Mouse (Mus musculus): ENCODE results near the gene Rnf19b. TPM values are rescaled to one million over a fixed set of nuclear protein-coding genes. Genes with fewer than 3 reads are reported as not detected.
A peak's percentile ranks its signal among the peaks of the same experiment; 100 is the strongest.

Gene Rnf19b
- polyA plus RNA-seq, 3 experiments from 2014 or later = 17.5 to 20.2 (median 18.3) TPM

- peak; percentile 52 for ATAC-seq
These were observed 62.7 kb downstream of the Rnf19b start for GRCm38 (mm10) chr4:129120520-129121445.

GRCm38 (mm10) chr4:129121569-129122086 is 63.6 kb downstream of the Rnf19b start, which contains the start of gene Hpca:
TSS of gene Hpca (minus strand) at chr4:129122036.
- ATAC-seq = no peak

GRCm38 (mm10) chr4:129122107-129122506 is 64.0 kb downstream of the Rnf19b start:
- no peak for ATAC-seq

- no peak for ATAC-seq
These were observed 64.6 kb downstream of the Rnf19b start for GRCm38 (mm10) chr4:129122719-129123118.

- no peak for ATAC-seq
These were observed 66.6 kb downstream of the Rnf19b start for GRCm38 (mm10) chr4:129124652-129125146.

- no peak for ATAC-seq
These were observed 67.8 kb downstream of the Rnf19b start for GRCm38 (mm10) chr4:129125736-129126451.

GRCm38 (mm10) chr4:129128582-129129338 is 70.7 kb downstream of the Rnf19b start:
- no peak for ATAC-seq

- no peak for ATAC-seq
These were observed 71.3 kb downstream of the Rnf19b start for GRCm38 (mm10) chr4:129129387-129129786.

GRCm38 (mm10) chr4:129130149-129130548 is 72.1 kb downstream of the Rnf19b start:
- peak; percentile 58 for ATAC-seq

GRCm38 (mm10) chr4:129130755-129131303 is 72.8 kb downstream of the Rnf19b start:
- ATAC-seq = peak; percentile 90

- no peak for ATAC-seq
These were observed 76.9 kb downstream of the Rnf19b start for GRCm38 (mm10) chr4:129134799-129135585.

Other genes starting within 250 kb of the Rnf19b start
- 1 to 10 TPM in 2 of 3 experiments, under 1 TPM in 1; 0.98 to 1.8 (median 1.5) TPM for gene Trim62, start 174.7 kb upstream of the Rnf19b start, polyA plus RNA-seq (2017; shearing (Covaris generic))
- gene Azin2, start 95.8 kb upstream of the Rnf19b start, polyA plus RNA-seq (2017; shearing (Covaris generic)) = under 1 TPM in 1 of 3 experiments, not detected in 2; 0.19 TPM
- 100 to 1,000 TPM in 1 of 3 experiments, 10 to 100 TPM in 2; 70.4 to 117 (median 80.5) TPM for gene Ak2, start 66.3 kb upstream of the Rnf19b start, polyA plus RNA-seq (2017; shearing (Covaris generic))
- gene Tmem54, start 47.3 kb downstream of the Rnf19b start, polyA plus RNA-seq (2017; shearing (Covaris generic)) = not detected
- not detected for gene Hpca, start 63.8 kb downstream of the Rnf19b start, polyA plus RNA-seq (2017; shearing (Covaris generic))
- under 1 TPM; 0.28 to 0.50 (median 0.40) TPM for gene Fndc5, start 78.7 kb downstream of the Rnf19b start, polyA plus RNA-seq (2017; shearing (Covaris generic))
- 10 to 100 TPM; 18.2 to 30.2 (median 23.3) TPM for gene S100pbp, start 131.5 kb downstream of the Rnf19b start, polyA plus RNA-seq (2017; shearing (Covaris generic))
- 10 to 100 TPM; 32.7 to 36.8 (median 35.7) TPM for gene Yars, start 131.5 kb downstream of the Rnf19b start, polyA plus RNA-seq (2017; shearing (Covaris generic))
- gene C77080, start 203.1 kb downstream of the Rnf19b start, polyA plus RNA-seq (2017; shearing (Covaris generic)) = under 1 TPM; 0.21 to 0.25 (median 0.24) TPM
- under 1 TPM; 0.45 to 0.49 (median 0.47) TPM for gene Sync, start 229.3 kb downstream of the Rnf19b start, polyA plus RNA-seq (2017; shearing (Covaris generic))

Data from inflammation-experienced regulatory T-cells, adult 6 months (primary cell).